Mouse (Mus musculus) testis, adult 2 months (tissue): ENCODE results near the gene Gm42372.

Source experiments
- CTCF ChIP-seq: fragments of 200-500 bp; IDR thresholded peaks from 2 replicates; pipeline ENCODE4 v1.5.1; 2012; ENCODE audit warnings: low read depth, mild to moderate bottlenecking, inconsistent platforms, low read length, moderate library complexity; ENCODE audit not compliant: control insufficient read depth, insufficient read depth, insufficient replicate concordance
- POLR2A ChIP-seq: fragments of 200-500 bp; IDR thresholded peaks from 2 replicates; pipeline ENCODE4 v1.6.1; 2012; ENCODE audit warnings: low read depth, mild to moderate bottlenecking, inconsistent platforms, low read length, moderate library complexity; ENCODE audit not compliant: control insufficient read depth

GRCm38 (mm10) chr7:16987541-16988149 lies 4.8 kb downstream of the Gm42372 start:
- no peak for TF ChIP-seq CTCF
- TF ChIP-seq POLR2A: no peak
